Mouse (Mus musculus) cerebellum, adult 2 months (tissue): ENCODE data around the gene Vps26b. TPM values are rescaled to one million over a fixed set of nuclear protein-coding genes. Genes with fewer than 3 reads are reported as not detected.

Experiments
- DNase-seq, 2 experiments: peaks; one replicate each; pipeline ENCODE4 v3.0.0; 2021
- H3K27ac ChIP-seq: fragments of 200-500 bp; 2 replicates; pipeline ENCODE4 v1.5.1; 2012; ENCODE audit warnings: low read length, control low read depth, inconsistent platforms; ENCODE audit not compliant: insufficient read depth
- H3K27me3 ChIP-seq: fragments of 200-500 bp; 2 replicates; pipeline ENCODE4 v1.6.1; 2012; ENCODE audit warnings: inconsistent platforms, mild to moderate bottlenecking, low read length, moderate library complexity; ENCODE audit not compliant: control insufficient read depth, insufficient read depth
- H3K4me1 ChIP-seq: fragments of 200-500 bp; 2 replicates; pipeline ENCODE4 v1.6.1; 2011; ENCODE audit warnings: low read length; ENCODE audit not compliant: control insufficient read depth, insufficient read depth
- H3K4me3 ChIP-seq: fragments of 200-500 bp; replicated peaks from 2 replicates; pipeline ENCODE3; 2011; ENCODE audit warnings: mild to moderate bottlenecking, low read depth, low read length, control low read depth; ENCODE audit not compliant: insufficient read depth
- CTCF ChIP-seq: fragments of 200-500 bp; IDR thresholded peaks from 2 replicates; pipeline ENCODE4 v1.5.1; 2011; ENCODE audit warnings: low read depth, mild to moderate bottlenecking, control low read depth, low read length, moderate library complexity, borderline replicate concordance; ENCODE audit not compliant: insufficient read depth
- POLR2A ChIP-seq: fragments of 200-500 bp; IDR thresholded peaks from 2 replicates; pipeline ENCODE4 v1.6.1; 2011; ENCODE audit warnings: low read length, control low read depth, borderline replicate concordance; ENCODE audit not compliant: insufficient read depth
- WGBS: fragments of 180-500 bp; shearing (Covaris S2); methylation state at CpG from one replicate; pipeline ENCODE4 v1.1.7; 2018; 5-methylcytosine and 5-hydroxymethylcytosine counted together
- polyA plus RNA-seq: library from polyadenylated mRNA; depleted of rRNA; stranded (reverse); fragments of >200 nt; gene quantifications from 2 replicates; pipeline ENCODE4 v1.2.3, GENCODE M21; 2012

Vps26b gene
- polyA plus RNA-seq, 1 experiment, result 87.5 TPM

DNA sequence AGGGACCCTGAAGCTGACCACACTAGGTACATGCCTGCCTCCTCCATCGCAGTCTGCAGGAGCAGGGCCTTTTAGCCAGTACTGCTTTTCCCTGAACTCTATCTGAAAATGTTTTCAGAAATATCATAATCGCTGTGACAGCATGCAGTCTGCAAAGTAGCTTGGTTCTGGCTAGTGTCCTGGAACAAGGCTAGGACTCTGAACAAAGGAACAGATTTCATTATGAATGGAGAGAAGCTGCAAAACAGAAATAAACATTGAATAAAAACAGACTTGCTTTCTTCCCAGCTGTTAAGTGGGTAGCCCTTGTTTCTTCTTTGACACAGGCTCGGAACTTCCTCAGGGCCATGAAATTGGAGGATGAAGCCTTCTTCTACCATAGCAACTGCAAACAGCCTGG lies 24.6 kb downstream of the Vps26b start:
- no peak for DNase-seq
- 43% methylated on average over 3 of the region's 3 CpGs for WGBS
- Histone ChIP-seq H3K27me3 (no peaks in the 10 kb centered on the region), H3K4me3 (no peak overlapping the region), H3K27ac (no peak overlapping the region; the same call in 1 of the 2 replicates), H3K4me1 (no peaks in the 10 kb centered on the region; the same call in none of the 2 replicates)
- TF ChIP-seq CTCF, result no peak
- no peak for TF ChIP-seq POLR2A

DNA sequence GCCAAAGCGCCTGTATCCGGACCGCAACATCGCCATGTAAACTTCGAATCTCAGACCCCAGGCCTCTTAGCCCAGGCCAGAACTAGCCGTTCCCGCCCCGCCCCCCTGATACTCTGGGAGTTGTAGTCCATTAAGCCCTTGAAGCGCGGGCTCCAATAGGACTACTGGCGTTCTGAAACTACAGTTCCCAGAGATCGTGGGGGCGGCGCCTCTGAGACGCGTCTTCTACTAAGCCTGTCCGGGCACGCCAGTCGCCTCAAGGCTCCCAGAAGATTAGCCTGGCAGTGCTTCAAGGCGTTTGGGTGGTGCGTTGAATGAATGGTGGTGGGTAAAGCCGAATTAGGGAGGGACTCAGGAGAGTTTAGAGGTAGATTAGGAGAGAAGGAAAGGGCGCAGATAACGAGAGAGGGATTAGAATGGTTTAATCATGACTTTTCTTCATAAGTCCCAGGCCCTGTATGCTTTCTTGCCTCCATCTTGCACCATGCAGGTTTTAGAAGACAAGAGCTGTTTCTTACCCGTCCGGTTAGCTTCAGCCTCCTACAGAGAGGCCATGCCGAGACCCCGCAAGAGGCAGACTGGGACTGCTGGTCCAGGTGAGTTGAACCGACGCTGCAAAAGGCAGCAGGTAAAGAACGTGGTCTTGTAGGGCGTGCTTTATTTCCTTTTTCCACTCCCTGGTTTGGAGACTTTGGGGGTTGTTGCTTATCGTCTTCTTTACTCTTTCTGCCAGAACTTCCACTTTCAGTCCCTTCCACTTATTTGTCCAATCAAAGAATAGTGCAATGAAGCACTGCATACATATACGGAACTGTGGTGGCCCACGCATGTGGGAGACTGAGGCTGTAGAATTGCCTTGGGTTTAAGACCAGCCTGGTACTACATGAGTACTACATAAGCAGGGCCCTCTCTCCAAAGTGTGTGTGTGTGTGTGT lies 30.1 kb downstream of the Vps26b start, which contains the start of the genes Acad8 and Thyn1:
Gene Acad8, minus strand, starts transcription at position 106 of the 935 bp plus-strand sequence.
Gene Thyn1, plus strand, starts transcription at position 250 of the 935 bp plus-strand sequence.
- Histone ChIP-seq H3K4me3 (peak within 1 kb of the TSS; percentile 84), H3K4me1 (peaks cover 3% of the 10 kb centered on the region; the same call in 1 of the 2 replicates), H3K27ac (peak within 1 kb of the TSS; percentile 57), H3K27me3 (no peaks in the 10 kb centered on the region)
- TF ChIP-seq CTCF (no peak), POLR2A (peak; percentile 72; the same call in 1 of the 2 replicates)
- under 1% methylated on average over 35 of the region's 35 CpGs for WGBS
- DNase-seq, result peak; percentile 94 to 96

DNA sequence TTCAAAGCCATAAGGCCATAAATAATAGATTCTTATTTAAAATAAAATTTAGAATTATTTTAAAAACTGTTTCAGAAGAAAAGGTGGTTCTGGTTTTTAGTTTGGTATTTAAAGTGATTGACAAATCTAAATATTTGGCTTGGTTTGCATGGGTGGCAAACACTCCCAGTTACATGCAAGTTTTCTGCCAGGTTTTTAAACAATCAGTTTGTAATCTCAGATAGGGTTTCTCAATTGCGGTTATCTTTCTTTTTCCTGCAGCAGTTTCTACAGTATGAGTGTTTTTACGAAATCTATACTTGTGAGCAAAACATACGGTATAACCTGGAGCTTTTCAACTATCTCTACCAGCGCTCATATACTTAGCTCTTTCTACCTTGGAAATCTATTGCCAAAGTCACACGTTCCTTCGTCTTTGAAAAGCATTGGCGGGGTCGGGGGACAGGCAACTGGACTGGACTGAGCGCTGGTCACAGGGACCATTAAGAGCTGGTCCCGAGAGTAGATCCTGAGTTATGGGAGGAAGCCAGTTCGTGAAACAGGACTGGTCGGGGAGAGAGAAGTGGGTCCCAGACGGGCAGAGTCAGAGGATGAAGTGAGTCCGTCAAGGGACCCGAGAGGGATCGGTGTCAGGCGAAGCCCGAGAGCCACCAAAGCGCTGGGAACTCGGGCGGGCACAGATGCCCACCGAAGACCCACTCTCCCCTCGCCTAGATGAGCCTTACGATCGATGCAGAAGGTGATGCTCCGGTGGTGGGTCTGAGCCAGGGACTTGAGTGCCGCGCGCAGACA lies 31.0 kb downstream of the Vps26b start:
- no peak for DNase-seq
- peak overlapping the region; percentile 84 for H3K4me3 ChIP-seq
- 3% methylated on average over 29 of the region's 29 CpGs for WGBS
- 0 out of 2 replicates have a peak, but pooled peaks cover 3% of the 10 kb centered on the region for H3K4me1 ChIP-seq
- H3K27me3 ChIP-seq, result no peaks in the 10 kb centered on the region
- TF ChIP-seq CTCF (no peak), POLR2A (no peak)
- H3K27ac ChIP-seq, result peak overlapping the region; percentile 57

DNA sequence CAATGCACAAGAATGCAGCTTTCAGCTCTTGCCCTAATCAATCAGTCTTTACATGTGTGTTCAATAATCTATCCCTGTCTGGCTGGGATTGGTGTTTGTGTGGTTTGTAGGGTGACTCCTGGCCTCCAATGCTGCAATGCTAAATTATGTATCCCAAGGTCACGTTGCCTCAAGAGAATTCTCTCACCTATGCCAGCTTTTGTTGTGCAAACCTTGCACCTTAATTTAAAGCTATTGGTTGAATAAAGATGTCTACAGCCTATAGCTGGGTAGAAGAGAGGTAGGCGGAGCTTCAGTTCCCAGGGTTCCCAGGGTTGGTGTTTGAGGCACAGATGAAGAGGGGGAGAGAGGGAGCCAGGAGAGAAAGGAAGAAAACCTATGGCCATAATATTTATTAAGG lies 32.4 kb downstream of the Vps26b start:
- TF ChIP-seq CTCF, result no peak
- no peak for TF ChIP-seq POLR2A
- Histone ChIP-seq H3K27me3 (no peaks in the 10 kb centered on the region), H3K27ac (no peak overlapping the region), H3K4me3 (no peak overlapping the region), H3K4me1 (0 out of 2 replicates have a peak, but pooled peaks cover 3% of the 10 kb centered on the region)
- peak in 1 of 2 experiments; percentile 3 for DNase-seq
- 100% methylated on average over 2 of the region's 2 CpGs for WGBS

DNA sequence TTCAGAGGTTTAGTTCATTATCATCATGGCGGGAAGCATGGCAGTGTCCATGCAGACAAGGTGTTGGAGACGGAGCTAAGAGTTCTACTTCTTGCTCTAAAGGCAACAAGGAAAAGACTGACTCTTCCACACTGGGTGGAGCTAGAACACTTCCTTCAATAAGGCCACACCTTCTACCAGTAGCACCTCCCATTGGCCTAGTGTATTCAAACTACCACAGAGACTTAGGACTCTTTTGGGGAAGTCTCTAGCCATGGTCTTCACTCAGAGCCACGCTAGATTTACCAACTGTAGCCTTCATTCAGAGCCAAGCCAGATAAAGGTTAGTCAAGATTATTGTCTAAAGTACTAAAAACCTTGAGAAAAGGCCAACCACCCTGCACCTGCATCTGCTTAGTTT lies 32.8 kb downstream of the Vps26b start:
- DNase-seq, result peak in 1 of 2 experiments; percentile 0
- H3K4me3 ChIP-seq, result no peak overlapping the region
- TF ChIP-seq POLR2A, result no peak
- TF ChIP-seq CTCF, result no peak
- H3K27ac ChIP-seq, result no peak overlapping the region
- 0 out of 2 replicates have a peak, but pooled peaks cover 3% of the 10 kb centered on the region for H3K4me1 ChIP-seq
- 93% methylated on average over 3 of the region's 3 CpGs for WGBS
- H3K27me3 ChIP-seq, result no peaks in the 10 kb centered on the region

DNA sequence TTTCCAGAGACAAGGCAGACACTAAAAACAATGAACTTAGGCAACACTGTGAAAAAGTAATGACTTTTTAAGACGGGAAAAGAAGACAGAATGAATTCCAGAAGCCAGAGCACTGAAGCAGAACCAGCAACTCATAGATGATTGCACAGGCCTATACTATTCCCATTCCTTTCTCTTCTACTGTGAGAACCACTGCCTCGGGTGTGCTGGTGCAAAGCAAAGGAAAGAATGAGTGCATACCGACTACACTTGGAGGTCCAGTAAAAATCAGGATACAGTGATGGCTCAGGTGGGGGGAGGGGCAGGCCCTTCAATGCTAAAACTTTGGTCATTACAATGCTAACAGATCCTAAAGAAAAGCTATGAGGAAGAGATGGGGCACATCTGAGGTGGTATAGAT lies 36.0 kb downstream of the Vps26b start:
- Histone ChIP-seq H3K4me1 (0 out of 2 replicates have a peak, but pooled peaks cover 3% of the 10 kb centered on the region), H3K4me3 (no peak overlapping the region), H3K27me3 (no peaks in the 10 kb centered on the region), H3K27ac (no peak overlapping the region)
- WGBS, result 61% methylated on average over 3 of the region's 3 CpGs
- DNase-seq, result no peak
- TF ChIP-seq POLR2A, result no peak
- no peak for TF ChIP-seq CTCF

DNA sequence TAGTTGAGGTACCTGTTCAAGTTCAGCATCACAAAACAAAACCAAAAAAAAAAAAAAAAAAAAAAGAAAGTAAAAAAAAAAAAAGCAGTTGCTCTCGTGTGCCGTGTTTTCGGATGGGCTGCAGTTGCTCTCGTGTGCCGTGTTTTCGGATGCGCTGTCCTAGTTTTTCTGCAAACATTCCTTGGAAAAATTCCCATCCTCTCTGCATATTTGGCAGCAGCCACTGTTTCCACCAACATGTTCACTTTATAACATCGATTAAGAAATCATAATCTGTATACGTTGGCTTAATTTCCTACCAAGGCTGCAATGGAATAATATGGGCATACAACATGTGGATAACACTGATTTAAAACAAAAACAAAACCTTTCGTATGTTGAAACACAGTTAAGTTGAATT lies 36.7 kb downstream of the Vps26b start:
- DNase-seq, result peak in 1 of 2 experiments; percentile 59
- TF ChIP-seq CTCF, result no peak
- TF ChIP-seq POLR2A, result no peak
- WGBS, result 19% methylated on average over 10 of the region's 10 CpGs
- Histone ChIP-seq H3K27me3 (no peaks in the 10 kb centered on the region), H3K4me3 (peak overlapping the region; percentile 29), H3K4me1 (0 out of 2 replicates have a peak, but pooled peaks cover under 1% of the 10 kb centered on the region), H3K27ac (no peak overlapping the region)
